Mouse (Mus musculus) ES-Bruce4 (cell line): ENCODE results near the gene Nme8. TPM values are rescaled to one million over a fixed set of nuclear protein-coding genes. Genes with fewer than 3 reads are reported as not detected.

Experiments used
- H3K27ac ChIP-seq: 2 replicates; pipeline ENCODE4 v1.5.1; 2012; ENCODE audit warnings: low read length, inconsistent platforms; ENCODE audit not compliant: insufficient read depth
- H3K27me3 ChIP-seq: 2 replicates; pipeline ENCODE4 v1.6.1; 2012; ENCODE audit warnings: mild to moderate bottlenecking, low read length, inconsistent platforms; ENCODE audit not compliant: control insufficient read depth, poor library complexity, insufficient read depth, severe bottlenecking
- H3K36me3 ChIP-seq: 2 replicates; pipeline ENCODE4 v1.6.1; 2012; ENCODE audit warnings: inconsistent platforms, mild to moderate bottlenecking, low read length, moderate library complexity; ENCODE audit not compliant: control insufficient read depth, poor library complexity, insufficient read depth, severe bottlenecking
- H3K4me1 ChIP-seq: one replicate; pipeline ENCODE4 v1.8.1; 2011; ENCODE audit warnings: low read length; ENCODE audit not compliant: control insufficient read depth, insufficient read depth
- H3K4me3 ChIP-seq: 2 replicates; pipeline ENCODE4 v1.5.1; 2011; ENCODE audit warnings: low read depth, mild to moderate bottlenecking, low read length
- H3K9ac ChIP-seq: 2 replicates; pipeline ENCODE4 v1.6.1; 2012; ENCODE audit warnings: low read depth, mild to moderate bottlenecking, inconsistent platforms; ENCODE audit not compliant: poor library complexity, severe bottlenecking
- H3K9me3 ChIP-seq: replicated peaks from 2 replicates; pipeline ENCODE4 v1.6.1; 2012; ENCODE audit warnings: mild to moderate bottlenecking, low read length, inconsistent platforms; ENCODE audit not compliant: control insufficient read depth, poor library complexity, insufficient read depth, severe bottlenecking
- CTCF ChIP-seq: IDR thresholded peaks from one replicate; pipeline ENCODE4 v1.8.1; 2011; ENCODE audit warnings: low read depth, low read length
- EP300 ChIP-seq: IDR thresholded peaks from 2 replicates; pipeline ENCODE4 v1.6.1; 2011; ENCODE audit warnings: low read depth, low read length; ENCODE audit not compliant: insufficient read depth
- POLR2A ChIP-seq: IDR thresholded peaks from one replicate; pipeline ENCODE4 v1.8.1; 2011; ENCODE audit warnings: low read length; ENCODE audit not compliant: insufficient read depth
- polyA plus RNA-seq: library from polyadenylated mRNA; stranded (reverse); fragments of >200 nt; gene quantifications from 2 replicates; pipeline ENCODE4 v1.2.4, GENCODE M21; 2011; ENCODE audit warnings: low read depth; ENCODE audit not compliant: missing spikeins, insufficient read depth, insufficient read length

Nme8 gene
- polyA plus RNA-seq, 1 experiment, result not detected

DNA sequence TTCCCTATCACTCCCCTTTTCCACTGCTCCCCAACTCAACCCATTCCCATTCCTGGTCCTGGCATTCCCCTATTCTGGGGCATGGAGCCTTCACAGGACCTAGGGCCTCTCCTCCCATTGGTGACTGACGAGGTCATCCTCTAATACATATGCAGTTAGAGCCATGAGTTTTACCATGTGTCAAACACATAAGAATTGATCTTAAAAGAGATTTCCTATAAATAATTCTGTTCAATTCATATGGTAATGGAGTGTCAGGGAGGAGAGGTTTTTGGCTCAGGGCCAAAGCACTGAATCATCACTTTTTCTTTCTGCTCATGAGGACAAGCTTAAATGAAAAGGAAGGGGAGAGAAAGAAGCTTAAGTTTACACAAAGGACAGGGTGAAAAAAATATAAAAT, 85.2 kb downstream of the Nme8 start:
- H3K9me3 ChIP-seq, result no peaks in the 10 kb centered on the region
- TF ChIP-seq EP300 (no peak), POLR2A (no peak), CTCF (no peak)
- H3K4me3 ChIP-seq, result no peak overlapping the region
- H3K27me3 ChIP-seq, result no peaks in the 10 kb centered on the region
- H3K4me1 ChIP-seq, result no peaks in the 10 kb centered on the region
- no peak overlapping the region for H3K27ac ChIP-seq
- H3K9ac ChIP-seq, result no peak overlapping the region
- no peaks in the 10 kb centered on the region for H3K36me3 ChIP-seq

DNA sequence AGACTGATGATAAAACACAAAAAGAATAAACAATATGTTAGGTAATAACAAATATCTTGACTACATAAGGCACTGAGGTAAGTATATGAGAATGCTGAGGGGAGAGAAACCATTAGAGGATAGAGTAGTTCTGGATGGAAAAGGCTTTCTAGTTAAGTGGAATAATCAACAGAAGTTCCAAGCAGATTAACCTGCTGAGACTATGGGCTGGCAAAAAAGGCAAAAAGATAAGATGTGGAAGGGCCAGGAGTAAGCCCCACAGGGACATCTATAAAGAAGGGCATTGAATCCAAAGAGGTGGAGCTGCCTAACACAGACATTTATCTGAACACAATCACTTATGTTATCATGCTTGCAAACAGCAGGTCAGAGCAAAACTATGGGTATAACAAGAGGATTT, 89.5 kb downstream of the Nme8 start:
- H3K36me3 ChIP-seq, result no peaks in the 10 kb centered on the region
- no peak overlapping the region for H3K9ac ChIP-seq
- no peak overlapping the region for H3K27ac ChIP-seq
- H3K27me3 ChIP-seq, result no peaks in the 10 kb centered on the region
- TF ChIP-seq EP300 (no peak), CTCF (no peak), POLR2A (no peak)
- no peaks in the 10 kb centered on the region for H3K4me1 ChIP-seq
- no peaks in the 10 kb centered on the region for H3K9me3 ChIP-seq
- no peak overlapping the region for H3K4me3 ChIP-seq

DNA sequence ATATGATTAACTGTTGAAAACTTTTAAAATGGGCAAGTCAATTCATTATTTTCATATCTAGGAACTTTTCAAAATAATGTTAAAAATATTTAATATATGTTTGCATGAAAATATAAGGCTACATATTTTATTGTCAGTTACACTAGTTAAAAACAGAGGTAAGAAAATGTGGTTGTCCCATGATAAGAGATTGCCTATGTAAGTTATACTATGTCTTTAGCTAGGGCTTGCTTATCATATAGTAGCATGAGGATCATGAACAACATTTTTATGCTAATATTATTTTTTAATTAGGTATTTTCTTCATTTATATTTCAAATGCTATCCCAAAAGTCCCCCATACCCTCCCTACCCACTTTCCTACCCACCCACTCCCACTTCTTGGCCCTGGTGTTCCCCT, 92.7 kb downstream of the Nme8 start:
- Histone ChIP-seq H3K27ac (no peak overlapping the region), H3K9me3 (no peaks in the 10 kb centered on the region)
- no peak for TF ChIP-seq POLR2A
- TF ChIP-seq CTCF, result no peak

DNA sequence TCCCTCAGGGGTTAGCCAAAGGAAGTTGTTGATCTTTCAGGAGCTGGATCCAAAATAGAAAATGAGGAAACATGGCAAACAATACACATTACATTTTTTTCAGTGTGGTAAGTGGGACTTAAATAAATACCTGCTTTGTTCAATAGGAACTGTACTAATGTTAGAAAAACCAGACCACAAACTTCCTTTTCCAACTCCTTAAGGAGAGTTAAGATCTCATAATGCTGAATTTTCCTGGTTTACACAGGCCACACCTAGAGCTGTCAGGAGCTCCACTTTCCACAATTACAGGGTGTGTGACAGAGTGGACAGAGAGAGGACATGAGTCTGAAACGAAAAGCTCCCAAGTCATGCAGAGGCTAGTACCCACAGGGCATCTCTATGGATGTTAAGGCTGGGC, 93.9 kb downstream of the Nme8 start:
- Histone ChIP-seq H3K4me3 (no peak overlapping the region), H3K4me1 (no peaks in the 10 kb centered on the region), H3K9ac (no peak overlapping the region), H3K36me3 (no peaks in the 10 kb centered on the region), H3K9me3 (no peaks in the 10 kb centered on the region), H3K27ac (no peak overlapping the region), H3K27me3 (no peaks in the 10 kb centered on the region)
- no peak for TF ChIP-seq EP300
- TF ChIP-seq POLR2A, result no peak
- no peak for TF ChIP-seq CTCF

More for the DNA sequence above, 92.7 kb downstream of the Nme8 start:
- H3K27me3 ChIP-seq, result no peaks in the 10 kb centered on the region
- H3K4me1 ChIP-seq, result no peaks in the 10 kb centered on the region
- no peak overlapping the region for H3K9ac ChIP-seq
- no peak overlapping the region for H3K4me3 ChIP-seq
- H3K36me3 ChIP-seq, result no peaks in the 10 kb centered on the region

DNA sequence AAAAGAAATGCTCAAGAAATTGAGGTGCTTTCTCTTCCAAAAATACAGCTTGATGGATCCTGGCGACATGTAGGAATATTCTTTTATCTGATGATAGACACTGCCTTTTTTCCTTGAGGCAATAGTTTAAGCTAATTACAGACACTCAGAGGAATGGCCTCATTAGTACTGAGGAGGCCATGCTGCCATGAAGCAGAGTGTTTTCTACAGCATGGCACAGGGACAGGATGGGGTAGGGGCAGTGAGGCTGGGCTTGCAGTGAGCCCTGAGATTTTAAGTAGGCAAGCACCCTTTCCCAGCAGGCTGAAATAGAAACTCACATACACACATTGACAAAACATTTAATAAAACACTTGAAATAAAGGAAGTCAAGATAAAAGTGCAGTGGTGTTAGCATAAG, 95.1 kb downstream of the Nme8 start:
- H3K27me3 ChIP-seq, result no peaks in the 10 kb centered on the region
- no peak overlapping the region for H3K9ac ChIP-seq
- H3K9me3 ChIP-seq, result no peaks in the 10 kb centered on the region
- H3K4me1 ChIP-seq, result peaks cover under 1% of the 10 kb centered on the region
- TF ChIP-seq POLR2A (no peak), EP300 (no peak), CTCF (no peak)
- H3K4me3 ChIP-seq, result no peak overlapping the region
- H3K36me3 ChIP-seq, result no peaks in the 10 kb centered on the region
- no peak overlapping the region for H3K27ac ChIP-seq

DNA sequence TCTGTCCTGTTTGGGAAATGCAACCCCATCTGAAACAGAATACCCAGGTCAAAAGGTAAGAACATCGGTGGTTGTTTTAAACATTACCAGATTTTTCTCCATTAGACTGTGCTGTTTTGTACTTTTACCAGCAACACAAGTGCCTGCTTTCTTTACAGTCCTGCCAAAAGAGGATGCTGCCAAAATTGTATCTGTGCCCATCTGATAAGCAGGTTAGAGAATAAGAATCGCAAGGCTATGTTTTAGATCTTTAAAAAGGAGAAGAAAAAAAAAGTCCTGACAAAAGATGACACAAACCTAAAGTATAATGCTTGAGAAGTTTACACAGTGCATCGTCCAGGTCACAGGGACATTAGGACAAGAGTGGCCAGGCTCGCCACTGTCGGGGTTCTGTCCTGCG, 98.4 kb downstream of the Nme8 start:
- Histone ChIP-seq H3K4me3 (no peak overlapping the region), H3K27ac (no peak overlapping the region), H3K27me3 (no peaks in the 10 kb centered on the region), H3K36me3 (no peaks in the 10 kb centered on the region), H3K9ac (no peak overlapping the region), H3K4me1 (peaks cover 2% of the 10 kb centered on the region), H3K9me3 (no peaks in the 10 kb centered on the region)
- TF ChIP-seq CTCF (no peak), POLR2A (no peak), EP300 (no peak)

DNA sequence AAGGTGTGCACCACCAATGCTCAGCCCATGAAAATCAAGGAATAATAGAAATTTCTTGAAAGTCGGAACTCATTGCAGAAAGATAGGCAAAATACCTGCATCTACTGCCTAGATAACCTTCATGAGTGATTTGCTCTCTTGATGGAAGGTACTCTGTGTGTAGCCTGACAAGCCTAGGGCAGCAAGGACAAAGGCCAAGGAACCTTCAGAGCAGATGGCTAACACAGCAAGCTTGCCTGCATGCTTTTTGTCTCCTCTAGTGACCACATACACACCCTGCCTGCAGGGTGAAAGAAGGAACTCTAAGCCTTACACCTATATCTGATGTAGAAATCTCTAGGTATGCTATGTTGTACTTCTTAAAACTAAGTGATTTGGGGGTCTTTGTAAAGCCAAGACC, 102.5 kb downstream of the Nme8 start:
- TF ChIP-seq CTCF (no peak), EP300 (no peak)
- H3K9ac ChIP-seq, result no peak overlapping the region
- no peaks in the 10 kb centered on the region for H3K9me3 ChIP-seq
- H3K36me3 ChIP-seq, result no peaks in the 10 kb centered on the region
- no peaks in the 10 kb centered on the region for H3K27me3 ChIP-seq
- no peak overlapping the region for H3K4me3 ChIP-seq
- H3K4me1 ChIP-seq, result peaks cover 2% of the 10 kb centered on the region
- H3K27ac ChIP-seq, result no peak overlapping the region

Other genes starting within 250 kb of the Nme8 start
- gene Epdr1, start 77.9 kb downstream of the Nme8 start, polyA plus RNA-seq, result 2.5 and 4.5 TPM in 2 replicates
- 1.1 and 1.3 TPM in 2 replicates for gene Sfrp4, start 74.7 kb downstream of the Nme8 start, polyA plus RNA-seq
- not detected in 2 replicates for gene Gpr141, start 126.5 kb upstream of the Nme8 start, polyA plus RNA-seq